Mouse (Mus musculus) midbrain, embryonic 13.5 days (tissue): ENCODE results near the gene Tmem269. TPM values are rescaled to one million over a fixed set of nuclear protein-coding genes. Genes with fewer than 3 reads are reported as not detected.

ENCODE experiments used
- ATAC-seq: fragments of 200-750 bp; cut with Nextera tagmentation; 2 replicates; pipeline ENCODE4 v1.8.0; 2017; ENCODE audit warnings: mild to moderate bottlenecking, moderate TSS enrichment, moderate library complexity
- H3K27ac ChIP-seq: fragments of 300-500 bp; sonication (generic); 2 replicates; pipeline ENCODE4 v1.5.1; 2015; ENCODE audit warnings: inconsistent platforms, mild to moderate bottlenecking, moderate library complexity
- H3K27me3 ChIP-seq: fragments of 300-500 bp; sonication (generic); 2 replicates; pipeline ENCODE4 v1.6.1; 2015; ENCODE audit warnings: mild to moderate bottlenecking, inconsistent platforms
- H3K36me3 ChIP-seq: fragments of 300-500 bp; sonication (generic); 2 replicates; pipeline ENCODE4 v1.6.1; 2015; ENCODE audit warnings: mild to moderate bottlenecking, inconsistent platforms
- H3K4me1 ChIP-seq: fragments of 300-500 bp; sonication (generic); replicated peaks from 2 replicates; pipeline ENCODE4 v1.6.1; 2015; ENCODE audit warnings: inconsistent platforms
- H3K4me2 ChIP-seq: fragments of 300-500 bp; sonication (generic); replicated peaks from 2 replicates; pipeline ENCODE4 v1.6.1; 2015; ENCODE audit warnings: moderate library complexity, mild to moderate bottlenecking, inconsistent platforms
- H3K4me3 ChIP-seq: fragments of 300-500 bp; sonication (generic); replicated peaks from 2 replicates; pipeline ENCODE4 v1.5.1; 2015; ENCODE audit warnings: mild to moderate bottlenecking, inconsistent platforms
- H3K9ac ChIP-seq: fragments of 300-500 bp; sonication (generic); replicated peaks from 2 replicates; pipeline ENCODE4 v1.6.1; 2015; ENCODE audit warnings: mild to moderate bottlenecking, inconsistent platforms
- H3K9me3 ChIP-seq: fragments of 300-500 bp; sonication (generic); 2 replicates; pipeline ENCODE4 v1.6.1; 2016; ENCODE audit warnings: mild to moderate bottlenecking, inconsistent platforms
- WGBS: fragments of 180-500 bp; shearing (Covaris S2); methylation state at CpG from one replicate; pipeline ENCODE4 v1.1.7; 2015; 5-methylcytosine and 5-hydroxymethylcytosine counted together
- polyA plus RNA-seq: library from polyadenylated mRNA; unstranded; fragments of >200 nt; fragmentation: Nextera tagmentation; extraction: Ambion mirVana; gene quantifications from 2 replicates; pipeline ENCODE4 v1.2.1, GENCODE M21; 2015

The Tmem269 gene
- polyA plus RNA-seq, 1 experiment from 2014 or later = 0.34 TPM

- Histone ChIP-seq H3K36me3 (no peaks in the 10 kb centered on the region), H3K27me3 (no peaks in the 10 kb centered on the region), H3K9ac (no peak overlapping the region), H3K4me2 (no peak overlapping the region), H3K9me3 (no peaks in the 10 kb centered on the region), H3K4me1 (peaks cover 7% of the 10 kb centered on the region), H3K4me3 (no peak overlapping the region), H3K27ac (no peak overlapping the region)
- 81% methylated on average over 3 of the region's 3 CpGs for WGBS
- no peak for ATAC-seq
Measured at GRCm38 (mm10) chr4:119191273-119191672, 26.7 kb downstream of the Tmem269 start.

- H3K36me3 ChIP-seq = no peaks in the 10 kb centered on the region
- H3K4me1 ChIP-seq = peaks cover under 1% of the 10 kb centered on the region; the same call in 1 of the 2 replicates
- no peak overlapping the region for H3K9ac ChIP-seq
- no peaks in the 10 kb centered on the region for H3K27me3 ChIP-seq
- ATAC-seq = no peak
- 87% methylated on average over 8 of the region's 8 CpGs for WGBS
- H3K27ac ChIP-seq = no peak overlapping the region
- H3K4me3 ChIP-seq = no peak overlapping the region
- H3K4me2 ChIP-seq = no peak overlapping the region
- no peaks in the 10 kb centered on the region for H3K9me3 ChIP-seq
Measured at GRCm38 (mm10) chr4:119190618-119191017, 27.4 kb downstream of the Tmem269 start.

- ATAC-seq = no peak
- Histone ChIP-seq H3K9ac (no peak within 1 kb of the TSS), H3K4me3 (no peak within 1 kb of the TSS), H3K27me3 (no peaks in the 10 kb centered on the region), H3K36me3 (no peaks in the 10 kb centered on the region), H3K27ac (no peak within 1 kb of the TSS), H3K9me3 (no peaks in the 10 kb centered on the region), H3K4me2 (no peak within 1 kb of the TSS), H3K4me1 (no peaks in the 10 kb centered on the region)
- WGBS = 68% methylated on average over 6 of the region's 6 CpGs
Measured at GRCm38 (mm10) chr4:119189864-119190263, 28.2 kb downstream of the Tmem269 start, which contains the start of gene Ermap. Gene Ermap, minus strand, starts transcription at chr4:119190011.

GRCm38 (mm10) chr4:119189392-119189791 lies 28.6 kb downstream of the Tmem269 start:
- Histone ChIP-seq H3K4me2 (no peak overlapping the region), H3K9me3 (no peaks in the 10 kb centered on the region), H3K27me3 (no peaks in the 10 kb centered on the region), H3K9ac (no peak overlapping the region), H3K4me3 (no peak overlapping the region), H3K27ac (no peak overlapping the region), H3K36me3 (no peaks in the 10 kb centered on the region), H3K4me1 (no peaks in the 10 kb centered on the region)
- ATAC-seq = no peak
- WGBS = 46% methylated on average over 6 of the region's 6 CpGs

- no peaks in the 10 kb centered on the region for H3K4me1 ChIP-seq
- no peak for ATAC-seq
- H3K4me2 ChIP-seq = no peak overlapping the region
- no peaks in the 10 kb centered on the region for H3K9me3 ChIP-seq
- no peak overlapping the region for H3K9ac ChIP-seq
- H3K27me3 ChIP-seq = no peaks in the 10 kb centered on the region
- 62% methylated on average over 11 of the region's 11 CpGs for WGBS
- no peak overlapping the region for H3K4me3 ChIP-seq
- H3K36me3 ChIP-seq = no peaks in the 10 kb centered on the region
- no peak overlapping the region for H3K27ac ChIP-seq
Measured at GRCm38 (mm10) chr4:119188060-119188785, 29.8 kb downstream of the Tmem269 start.

GRCm38 (mm10) chr4:119185771-119186170 lies 32.2 kb downstream of the Tmem269 start:
- no peaks in the 10 kb centered on the region for H3K4me1 ChIP-seq
- H3K36me3 ChIP-seq = no peaks in the 10 kb centered on the region
- no peak for ATAC-seq
- no peaks in the 10 kb centered on the region for H3K9me3 ChIP-seq
- H3K27me3 ChIP-seq = no peaks in the 10 kb centered on the region
- no peak overlapping the region for H3K4me2 ChIP-seq
- WGBS = 83% methylated on average over 4 of the region's 4 CpGs
- H3K9ac ChIP-seq = no peak overlapping the region
- H3K4me3 ChIP-seq = no peak overlapping the region
- no peak overlapping the region for H3K27ac ChIP-seq

- Histone ChIP-seq H3K4me1 (no peaks in the 10 kb centered on the region), H3K4me2 (no peak overlapping the region), H3K36me3 (no peaks in the 10 kb centered on the region), H3K4me3 (no peak overlapping the region), H3K27ac (no peak overlapping the region), H3K9me3 (no peaks in the 10 kb centered on the region), H3K9ac (no peak overlapping the region), H3K27me3 (no peaks in the 10 kb centered on the region)
- 32% methylated on average over 1 of the region's 1 CpGs for WGBS
- no peak for ATAC-seq
Measured at GRCm38 (mm10) chr4:119183525-119183924, 34.5 kb downstream of the Tmem269 start.

GRCm38 (mm10) chr4:119181456-119181855 lies 36.6 kb downstream of the Tmem269 start:
- Histone ChIP-seq H3K4me1 (no peaks in the 10 kb centered on the region), H3K36me3 (no peaks in the 10 kb centered on the region), H3K27ac (no peak overlapping the region), H3K4me3 (no peak overlapping the region), H3K27me3 (no peaks in the 10 kb centered on the region), H3K9me3 (no peaks in the 10 kb centered on the region), H3K4me2 (no peak overlapping the region), H3K9ac (no peak overlapping the region)
- ATAC-seq = no peak
- WGBS = 87% methylated on average over 9 of the region's 9 CpGs

GRCm38 (mm10) chr4:119180133-119180707 lies 37.8 kb downstream of the Tmem269 start:
- ATAC-seq = no peak
- no peaks in the 10 kb centered on the region for H3K36me3 ChIP-seq
- no peak overlapping the region for H3K9ac ChIP-seq
- H3K4me1 ChIP-seq = no peaks in the 10 kb centered on the region
- no peak overlapping the region for H3K4me3 ChIP-seq
- no peaks in the 10 kb centered on the region for H3K27me3 ChIP-seq
- H3K9me3 ChIP-seq = no peaks in the 10 kb centered on the region
- 58% methylated on average over 4 of the region's 4 CpGs for WGBS
- no peak overlapping the region for H3K4me2 ChIP-seq
- H3K27ac ChIP-seq = no peak overlapping the region

- no peaks in the 10 kb centered on the region for H3K9me3 ChIP-seq
- no peak overlapping the region for H3K4me3 ChIP-seq
- no peak overlapping the region for H3K27ac ChIP-seq
- no peaks in the 10 kb centered on the region for H3K27me3 ChIP-seq
- no peak for ATAC-seq
- H3K9ac ChIP-seq = no peak overlapping the region
- peaks cover under 1% of the 10 kb centered on the region for H3K4me1 ChIP-seq
- H3K4me2 ChIP-seq = no peak overlapping the region
- no peaks in the 10 kb centered on the region for H3K36me3 ChIP-seq
- WGBS = 83% methylated on average over 18 of the region's 18 CpGs
Measured at GRCm38 (mm10) chr4:119178331-119178730, 39.7 kb downstream of the Tmem269 start.

GRCm38 (mm10) chr4:119177702-119178101 lies 40.3 kb downstream of the Tmem269 start:
- no peak overlapping the region for H3K4me2 ChIP-seq
- H3K4me1 ChIP-seq = peaks cover 7% of the 10 kb centered on the region
- H3K36me3 ChIP-seq = no peaks in the 10 kb centered on the region
- WGBS = 78% methylated on average over 5 of the region's 5 CpGs
- H3K9me3 ChIP-seq = no peaks in the 10 kb centered on the region
- no peaks in the 10 kb centered on the region for H3K27me3 ChIP-seq
- H3K27ac ChIP-seq = no peak overlapping the region
- no peak overlapping the region for H3K9ac ChIP-seq
- no peak for ATAC-seq
- no peak overlapping the region for H3K4me3 ChIP-seq

GRCm38 (mm10) chr4:119173851-119174453 lies 44.1 kb downstream of the Tmem269 start, which contains the start of gene Zfp691:
Gene Zfp691, minus strand, starts transcription at chr4:119174195.
- no peaks in the 10 kb centered on the region for H3K27me3 ChIP-seq
- 0 out of 2 replicates have a peak within 1 kb of the TSS, but pooled peaks have one; percentile 27 for H3K27ac ChIP-seq
- H3K4me1 ChIP-seq = peaks cover 27% of the 10 kb centered on the region

More at GRCm38 (mm10) chr4:119173851-119174453, 44.1 kb downstream of the Tmem269 start, which contains the start of gene Zfp691:
- peak within 1 kb of the TSS; percentile 80 for H3K4me2 ChIP-seq
- H3K9ac ChIP-seq = peak within 1 kb of the TSS; percentile 78
- H3K36me3 ChIP-seq = peaks cover 22% of the 10 kb centered on the region
- no peaks in the 10 kb centered on the region for H3K9me3 ChIP-seq
- WGBS = under 1% methylated on average over 31 of the region's 40 CpGs
- H3K4me3 ChIP-seq = peak within 1 kb of the TSS; percentile 62
- ATAC-seq = peak; percentile 100
